Mouse (Mus musculus): ENCODE measurements around the gene Sh3bp4. TPM values are rescaled to one million over a fixed set of nuclear protein-coding genes. Genes with fewer than 3 reads are reported as not detected.

Gene Sh3bp4
- polyA plus RNA-seq, 1 experiment from 2014 or later = 27.8 TPM

DNA sequence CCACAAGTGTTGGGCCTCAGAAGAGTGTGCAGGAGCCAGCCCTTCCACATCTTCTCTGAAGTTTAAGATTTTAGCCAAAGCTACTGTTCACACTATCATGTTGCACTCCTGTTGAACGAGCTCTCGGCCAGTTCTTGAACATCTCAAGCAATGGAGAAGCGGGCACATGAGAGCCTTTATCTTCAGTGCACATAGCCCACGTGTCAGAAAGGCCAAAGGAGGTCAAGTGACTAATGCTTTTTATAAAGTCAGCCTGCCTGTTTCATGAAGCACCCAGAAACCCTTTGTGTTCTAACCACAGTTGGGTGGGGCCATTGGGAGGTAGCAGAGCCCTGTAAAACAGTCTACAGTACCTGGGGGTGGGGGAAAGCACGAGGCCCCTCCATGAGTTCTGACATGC is 52.2 kb downstream of the Sh3bp4 start:
- Histone ChIP-seq H3K9me3 (ENCODE audit: control insufficient read depth, low read length) (0 out of 2 replicates have a peak, but pooled peaks cover 2% of the 10 kb centered on the region), H3K36me3 (ENCODE audit: control insufficient read depth, insufficient read depth, low read length) (0 out of 2 replicates have a peak, but pooled peaks cover 3% of the 10 kb centered on the region), H3K9ac (ENCODE audit: low read length) (no peak overlapping the region), H3K4me1 (replicated peaks; ENCODE audit: control insufficient read depth, insufficient read depth, low read length) (peaks cover 54% of the 10 kb centered on the region), H3K27me3 (ENCODE audit: control insufficient read depth, insufficient read depth, low read depth, low read length) (no peaks in the 10 kb centered on the region), H3K4me3 (ENCODE audit: low read length) (no peak overlapping the region), H3K4me2 (ENCODE audit: low read depth, low read length) (no peak overlapping the region), H3K27ac (ENCODE audit: low read length) (peak overlapping the region; percentile 77; the same call in 1 of the 2 replicates)
- no peak for ATAC-seq (ENCODE audit: low read depth)
- 44% methylated on average over 5 of the region's 5 CpGs for WGBS

DNA sequence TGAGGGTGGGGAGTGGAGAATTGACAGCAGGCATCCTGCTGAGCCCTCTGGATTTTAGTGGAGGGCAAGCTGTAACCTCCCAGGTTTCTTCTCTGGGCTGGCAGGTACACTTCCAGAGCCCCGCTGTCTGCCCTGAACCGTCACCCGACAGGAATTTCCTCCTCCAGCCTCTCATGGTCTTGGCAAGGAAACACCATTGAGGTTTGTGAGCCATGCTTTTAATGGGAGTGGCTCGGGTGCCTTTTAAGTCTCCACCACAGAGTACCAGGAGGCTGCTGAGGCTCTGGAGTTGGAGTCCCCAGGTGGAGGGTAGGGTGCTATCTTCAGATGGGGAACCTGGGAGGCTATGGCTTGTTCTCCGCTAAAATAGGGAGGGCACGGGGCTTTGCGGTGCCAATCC is 53.9 kb downstream of the Sh3bp4 start:
- Histone ChIP-seq H3K4me2 (ENCODE audit: low read depth, low read length) (no peak overlapping the region), H3K36me3 (ENCODE audit: control insufficient read depth, insufficient read depth, low read length) (0 out of 2 replicates have a peak, but pooled peaks cover 3% of the 10 kb centered on the region), H3K4me3 (ENCODE audit: low read length) (no peak overlapping the region), H3K4me1 (replicated peaks; ENCODE audit: control insufficient read depth, insufficient read depth, low read length) (peaks cover 45% of the 10 kb centered on the region), H3K27ac (ENCODE audit: low read length) (peak overlapping the region; percentile 33), H3K9ac (ENCODE audit: low read length) (no peak overlapping the region), H3K27me3 (ENCODE audit: control insufficient read depth, insufficient read depth, low read depth, low read length) (no peaks in the 10 kb centered on the region), H3K9me3 (ENCODE audit: control insufficient read depth, low read length) (0 out of 2 replicates have a peak, but pooled peaks cover 2% of the 10 kb centered on the region)
- peak; percentile 71 for ATAC-seq (ENCODE audit: low read depth)
- WGBS = 55% methylated on average over 7 of the region's 7 CpGs

DNA sequence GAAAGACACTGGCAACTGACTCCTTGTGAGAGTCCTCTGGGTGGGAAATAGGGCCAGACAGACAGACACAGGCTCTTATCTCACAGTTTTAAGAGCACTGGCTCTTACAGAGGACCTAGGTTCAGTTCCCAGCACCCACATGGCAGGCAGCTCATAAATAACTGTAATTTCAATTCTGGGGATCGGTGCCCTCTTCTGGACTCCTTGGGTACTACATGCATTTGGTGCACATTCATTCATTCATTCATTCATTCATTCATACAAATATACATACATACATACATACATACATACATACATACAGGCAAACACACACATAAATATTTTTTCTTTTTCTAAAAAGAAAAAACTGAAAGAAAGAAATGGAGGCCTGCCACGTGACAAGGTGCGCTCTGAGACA is 56.9 kb downstream of the Sh3bp4 start:
- Histone ChIP-seq H3K4me3 (ENCODE audit: low read length) (no peak overlapping the region), H3K9me3 (ENCODE audit: control insufficient read depth, low read length) (0 out of 2 replicates have a peak, but pooled peaks cover 2% of the 10 kb centered on the region), H3K4me2 (ENCODE audit: low read depth, low read length) (no peak overlapping the region), H3K36me3 (ENCODE audit: control insufficient read depth, insufficient read depth, low read length) (0 out of 2 replicates have a peak, but pooled peaks cover 3% of the 10 kb centered on the region), H3K27ac (ENCODE audit: low read length) (no peak overlapping the region), H3K9ac (ENCODE audit: low read length) (no peak overlapping the region), H3K4me1 (replicated peaks; ENCODE audit: control insufficient read depth, insufficient read depth, low read length) (peaks cover 19% of the 10 kb centered on the region), H3K27me3 (ENCODE audit: control insufficient read depth, insufficient read depth, low read depth, low read length) (no peaks in the 10 kb centered on the region)
- no peak for ATAC-seq (ENCODE audit: low read depth)
- WGBS = 99% methylated on average over 3 of the region's 3 CpGs

DNA sequence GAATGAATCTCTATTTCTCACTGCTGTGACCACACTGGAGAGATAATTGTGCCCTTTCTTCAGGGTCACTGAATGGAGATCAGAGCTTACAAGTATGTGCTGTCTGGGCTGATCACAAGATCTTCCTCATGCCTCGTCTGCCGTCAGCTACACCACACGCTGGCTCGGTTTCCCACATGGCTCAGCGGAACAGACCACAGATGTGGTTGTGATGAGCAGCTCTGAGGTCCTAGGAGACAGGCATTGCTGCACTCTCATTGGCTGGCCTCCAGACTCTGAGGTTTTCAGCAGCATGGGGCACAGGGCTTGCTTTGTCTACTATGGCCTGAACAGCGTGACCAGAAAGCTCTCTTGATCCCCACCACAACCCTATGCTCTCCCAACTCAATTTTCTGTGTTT is 60.2 kb downstream of the Sh3bp4 start:
- no peak overlapping the region for H3K4me2 ChIP-seq (ENCODE audit: low read depth, low read length)
- no peak overlapping the region for H3K4me3 ChIP-seq (ENCODE audit: low read length)
- H3K27ac ChIP-seq (ENCODE audit: low read length) = no peak overlapping the region
- WGBS = 78% methylated on average over 6 of the region's 6 CpGs
- H3K4me1 ChIP-seq (replicated peaks; ENCODE audit: control insufficient read depth, insufficient read depth, low read length) = peaks cover 10% of the 10 kb centered on the region; the same call in 1 of the 2 replicates
- 0 out of 2 replicates have a peak, but pooled peaks cover 2% of the 10 kb centered on the region for H3K9me3 ChIP-seq (ENCODE audit: control insufficient read depth, low read length)
- no peak; the same call in 1 of the 2 replicates for ATAC-seq (ENCODE audit: low read depth)
- no peaks in the 10 kb centered on the region for H3K27me3 ChIP-seq (ENCODE audit: control insufficient read depth, insufficient read depth, low read depth, low read length)
- 0 out of 2 replicates have a peak, but pooled peaks cover 3% of the 10 kb centered on the region for H3K36me3 ChIP-seq (ENCODE audit: control insufficient read depth, insufficient read depth, low read length)
- H3K9ac ChIP-seq (ENCODE audit: low read length) = no peak overlapping the region

DNA sequence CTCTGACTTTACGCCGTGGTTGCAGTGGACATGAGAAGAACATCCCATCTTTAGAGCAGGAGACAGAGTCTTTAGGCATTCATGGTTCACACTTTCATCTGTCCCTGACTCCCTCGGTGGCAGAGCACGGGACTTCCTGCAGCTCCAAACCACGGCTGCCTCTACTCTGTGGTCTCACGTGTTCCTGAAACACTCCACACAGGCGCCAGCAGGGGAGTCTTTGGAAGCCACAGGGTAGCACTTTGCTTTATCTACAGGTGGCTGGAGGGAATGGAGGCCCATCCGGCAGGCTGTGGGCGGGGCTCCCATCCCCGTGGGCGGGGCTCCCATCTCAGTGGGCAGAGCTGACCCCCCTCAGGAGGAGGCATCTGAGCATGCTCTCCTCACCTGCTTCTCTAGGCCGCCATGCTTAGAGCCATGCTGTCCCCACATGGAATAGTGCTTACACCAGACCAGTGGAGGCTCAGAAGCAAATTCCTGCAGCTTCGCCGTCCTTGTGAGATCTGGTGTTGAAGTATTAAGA is 60.9 kb downstream of the Sh3bp4 start:
- 0 out of 2 replicates have a peak, but pooled peaks have one; percentile 13 for ATAC-seq (ENCODE audit: low read depth)
- Histone ChIP-seq H3K4me3 (ENCODE audit: low read length) (no peak overlapping the region), H3K36me3 (ENCODE audit: control insufficient read depth, insufficient read depth, low read length) (0 out of 2 replicates have a peak, but pooled peaks cover 3% of the 10 kb centered on the region), H3K4me1 (replicated peaks; ENCODE audit: control insufficient read depth, insufficient read depth, low read length) (peaks cover 16% of the 10 kb centered on the region), H3K4me2 (ENCODE audit: low read depth, low read length) (no peak overlapping the region), H3K9ac (ENCODE audit: low read length) (no peak overlapping the region), H3K9me3 (ENCODE audit: control insufficient read depth, low read length) (0 out of 2 replicates have a peak, but pooled peaks cover 2% of the 10 kb centered on the region), H3K27me3 (ENCODE audit: control insufficient read depth, insufficient read depth, low read depth, low read length) (no peaks in the 10 kb centered on the region), H3K27ac (ENCODE audit: low read length) (no peak overlapping the region)
- 68% methylated on average over 14 of the region's 14 CpGs for WGBS

DNA sequence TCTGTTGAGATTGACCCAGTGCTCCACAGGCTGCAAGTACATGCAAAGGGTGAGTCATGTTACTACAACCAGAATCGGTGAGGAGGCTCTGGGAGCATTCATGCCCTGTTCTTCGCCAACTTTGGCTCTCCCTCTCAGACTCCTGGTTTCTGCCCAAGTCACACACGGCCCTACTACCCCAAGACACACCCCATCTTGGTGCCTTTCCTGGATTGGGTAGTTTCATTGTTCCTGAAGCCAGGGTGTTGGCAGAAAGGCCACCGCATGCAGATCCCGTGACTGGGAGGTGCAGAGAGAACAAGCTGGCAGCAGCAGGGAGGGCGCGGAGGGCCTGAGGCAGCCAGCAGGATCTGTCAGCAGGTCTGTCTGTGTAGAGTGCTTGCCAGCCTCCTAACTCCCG is 61.5 kb downstream of the Sh3bp4 start:
- Histone ChIP-seq H3K4me3 (ENCODE audit: low read length) (no peak overlapping the region), H3K9ac (ENCODE audit: low read length) (no peak overlapping the region), H3K9me3 (ENCODE audit: control insufficient read depth, low read length) (0 out of 2 replicates have a peak, but pooled peaks cover 2% of the 10 kb centered on the region), H3K27me3 (ENCODE audit: control insufficient read depth, insufficient read depth, low read depth, low read length) (no peaks in the 10 kb centered on the region), H3K27ac (ENCODE audit: low read length) (no peak overlapping the region), H3K4me1 (replicated peaks; ENCODE audit: control insufficient read depth, insufficient read depth, low read length) (peaks cover 22% of the 10 kb centered on the region), H3K36me3 (ENCODE audit: control insufficient read depth, insufficient read depth, low read length) (0 out of 2 replicates have a peak, but pooled peaks cover 3% of the 10 kb centered on the region), H3K4me2 (ENCODE audit: low read depth, low read length) (no peak overlapping the region)
- WGBS = 65% methylated on average over 8 of the region's 8 CpGs
- 0 out of 2 replicates have a peak, but pooled peaks have one; percentile 24 for ATAC-seq (ENCODE audit: low read depth)

DNA sequence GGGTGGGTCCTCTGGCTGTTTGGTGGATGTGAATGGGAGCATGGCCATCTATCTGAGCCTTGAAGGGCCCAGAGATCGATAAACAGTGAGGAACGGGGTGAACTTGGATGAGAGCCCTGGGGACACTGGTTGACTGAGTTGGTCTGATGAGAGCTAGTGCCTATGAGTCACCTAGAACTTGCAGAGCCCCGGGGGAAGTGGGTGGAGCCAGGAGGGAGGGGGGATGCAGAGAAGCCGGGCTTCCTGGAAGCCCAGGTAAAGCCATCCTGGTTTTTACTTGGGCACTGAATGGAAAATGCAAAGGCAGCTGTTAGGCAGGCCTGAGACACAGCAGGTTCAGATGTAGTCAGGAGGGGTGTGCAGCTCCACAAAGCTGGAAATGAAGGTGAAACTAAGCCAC is 63.1 kb downstream of the Sh3bp4 start:
- WGBS = 64% methylated on average over 4 of the region's 4 CpGs
- Histone ChIP-seq H3K4me3 (ENCODE audit: low read length) (no peak overlapping the region), H3K4me2 (ENCODE audit: low read depth, low read length) (no peak overlapping the region), H3K9ac (ENCODE audit: low read length) (no peak overlapping the region), H3K9me3 (ENCODE audit: control insufficient read depth, low read length) (no peaks in the 10 kb centered on the region), H3K4me1 (replicated peaks; ENCODE audit: control insufficient read depth, insufficient read depth, low read length) (peaks cover 36% of the 10 kb centered on the region), H3K27me3 (ENCODE audit: control insufficient read depth, insufficient read depth, low read depth, low read length) (no peaks in the 10 kb centered on the region), H3K27ac (ENCODE audit: low read length) (no peak overlapping the region), H3K36me3 (ENCODE audit: control insufficient read depth, insufficient read depth, low read length) (no peaks in the 10 kb centered on the region)
- ATAC-seq (ENCODE audit: low read depth) = no peak

DNA sequence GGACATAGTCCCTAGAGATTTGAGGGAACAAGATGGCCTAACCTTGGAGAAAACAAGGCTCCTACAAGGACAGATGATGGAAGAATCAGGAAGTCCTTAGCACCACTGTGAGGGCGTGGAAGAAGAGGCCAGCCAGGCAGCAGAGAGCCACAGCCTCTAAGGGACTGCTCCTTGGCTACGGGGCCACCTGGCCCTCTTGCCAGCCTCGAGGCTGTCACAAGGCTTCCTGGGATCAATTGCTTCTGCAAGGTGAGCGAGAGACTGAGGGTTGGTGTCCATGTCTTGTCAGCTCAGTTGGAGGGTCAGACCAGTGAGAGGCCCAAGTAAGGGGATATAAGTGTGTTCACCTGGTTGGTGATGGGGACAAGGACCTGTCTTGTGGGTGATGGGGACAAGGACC is 63.5 kb downstream of the Sh3bp4 start:
- ATAC-seq (ENCODE audit: low read depth) = no peak
- H3K27ac ChIP-seq (ENCODE audit: low read length) = no peak overlapping the region

DNA sequence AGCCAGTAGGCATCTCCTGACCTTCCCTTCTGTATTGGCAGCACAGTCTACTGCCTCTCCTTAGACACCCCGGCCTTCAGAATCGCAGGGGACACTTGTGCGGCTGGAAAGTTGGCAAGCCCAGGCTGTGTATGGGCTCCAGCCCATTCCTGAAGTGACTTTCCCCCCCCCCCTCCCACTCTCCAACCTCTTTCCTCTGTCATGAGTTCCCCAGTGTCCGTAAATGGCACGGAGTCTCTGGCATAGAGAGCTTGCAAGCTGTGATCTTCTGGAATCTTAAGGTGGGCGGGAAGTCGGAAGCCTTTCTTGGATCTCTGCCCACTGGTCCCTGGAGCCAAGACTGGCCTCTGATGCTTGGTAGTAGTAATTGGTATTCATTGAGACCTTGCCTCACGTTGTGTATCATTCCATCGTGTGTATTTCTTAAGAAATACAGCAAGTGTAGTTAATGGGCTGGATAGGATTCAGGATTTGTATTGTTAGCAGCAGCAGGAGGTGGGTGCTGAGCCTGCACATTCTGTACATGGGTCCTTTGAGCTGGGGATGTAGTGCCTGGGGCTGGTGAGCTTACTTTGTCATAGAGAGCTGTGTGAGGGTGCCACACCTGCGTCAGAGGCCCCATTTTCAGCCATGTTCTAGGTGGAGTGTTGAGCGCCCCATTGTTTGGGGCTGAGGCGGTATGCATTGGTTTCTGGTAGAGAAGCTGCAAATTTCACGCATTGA is 66.0 kb downstream of the Sh3bp4 start:
- H3K36me3 ChIP-seq (ENCODE audit: control insufficient read depth, insufficient read depth, low read length) = peaks cover 6% of the 10 kb centered on the region
- H3K9me3 ChIP-seq (ENCODE audit: control insufficient read depth, low read length) = no peaks in the 10 kb centered on the region
- peaks cover 38% of the 10 kb centered on the region for H3K4me1 ChIP-seq (replicated peaks; ENCODE audit: control insufficient read depth, insufficient read depth, low read length)
- H3K9ac ChIP-seq (ENCODE audit: low read length) = no peak overlapping the region
- peak; percentile 72 for ATAC-seq (ENCODE audit: low read depth)
- H3K4me3 ChIP-seq (ENCODE audit: low read length) = no peak overlapping the region
- H3K27me3 ChIP-seq (ENCODE audit: control insufficient read depth, insufficient read depth, low read depth, low read length) = no peaks in the 10 kb centered on the region
- no peak overlapping the region for H3K4me2 ChIP-seq (ENCODE audit: low read depth, low read length)
- 39% methylated on average over 13 of the region's 13 CpGs for WGBS
- peak overlapping the region; percentile 27; the same call in 1 of the 2 replicates for H3K27ac ChIP-seq (ENCODE audit: low read length)

More for the DNA sequence above, 63.5 kb downstream of the Sh3bp4 start:
- H3K9ac ChIP-seq (ENCODE audit: low read length) = no peak overlapping the region
- no peaks in the 10 kb centered on the region for H3K9me3 ChIP-seq (ENCODE audit: control insufficient read depth, low read length)
- H3K27me3 ChIP-seq (ENCODE audit: control insufficient read depth, insufficient read depth, low read depth, low read length) = no peaks in the 10 kb centered on the region
- no peak overlapping the region for H3K4me3 ChIP-seq (ENCODE audit: low read length)
- H3K36me3 ChIP-seq (ENCODE audit: control insufficient read depth, insufficient read depth, low read length) = no peaks in the 10 kb centered on the region
- peaks cover 38% of the 10 kb centered on the region for H3K4me1 ChIP-seq (replicated peaks; ENCODE audit: control insufficient read depth, insufficient read depth, low read length)
- WGBS = 83% methylated on average over 4 of the region's 4 CpGs
- H3K4me2 ChIP-seq (ENCODE audit: low read depth, low read length) = no peak overlapping the region
